Mouse (Mus musculus) natural killer cell, adult 2 months (primary cell): ENCODE results near the gene 4933402J07Rik.

Experiments
- DNase-seq, 2 experiments: peaks; one replicate each; pipeline ENCODE4 v3.0.0; 2022; ENCODE audit warnings: low spot score in 2 of 2

The 4933402J07Rik gene

GRCm38 (mm10) chr8:87563553-87563952 lies at the start of gene 4933402J07Rik:
TSS of gene 4933402J07Rik (plus strand) at chr8:87563853.
- no peak for DNase-seq

DNA sequence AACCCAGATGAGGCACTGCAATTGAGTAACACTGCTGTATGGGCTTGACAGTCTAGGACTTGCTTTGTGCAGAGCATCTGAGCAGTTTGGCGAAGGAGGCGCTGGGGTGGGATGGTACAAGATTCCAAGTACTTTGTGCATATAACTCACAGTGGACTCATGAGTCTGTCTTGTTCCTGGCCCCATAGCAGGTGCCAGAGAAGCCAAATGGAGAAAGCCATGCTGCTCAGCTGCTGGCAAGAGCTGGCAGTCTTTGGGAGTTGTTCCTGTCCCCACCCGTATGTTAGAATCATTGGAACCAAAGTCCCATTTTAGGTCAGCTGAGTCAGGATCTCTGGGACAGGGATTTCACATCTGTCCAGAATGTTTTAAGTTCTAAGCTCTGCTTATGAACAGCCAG lies 46.5 kb upstream of the 4933402J07Rik start:
- DNase-seq = no peak

- DNase-seq = no peak
Measured at GRCm38 (mm10) chr8:87525006-87525405, 38.6 kb upstream of the 4933402J07Rik start.

GRCm38 (mm10) chr8:87531176-87531575 lies 32.5 kb upstream of the 4933402J07Rik start:
- no peak for DNase-seq

DNA sequence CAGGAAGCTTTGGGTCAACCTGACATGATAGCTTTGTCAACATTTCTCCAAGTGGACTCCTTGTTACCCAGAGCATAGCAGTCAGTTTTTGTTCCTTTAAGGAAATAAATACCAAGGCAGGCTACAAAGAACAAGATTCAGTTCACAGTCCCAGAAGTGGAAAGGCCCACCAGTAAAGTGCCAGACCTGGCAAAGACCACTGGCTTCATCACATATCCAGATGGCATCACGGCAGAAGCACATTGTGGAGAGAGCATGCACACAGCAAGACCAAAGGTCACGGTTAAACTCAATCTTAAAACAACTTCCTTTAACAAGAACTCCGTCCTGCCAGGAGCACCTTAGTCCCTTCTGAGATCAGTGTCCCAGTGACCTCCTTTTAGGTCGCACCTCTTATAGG lies 30.2 kb upstream of the 4933402J07Rik start:
- DNase-seq = no peak

GRCm38 (mm10) chr8:87534846-87535245 lies 28.8 kb upstream of the 4933402J07Rik start:
- no peak for DNase-seq

- peak; percentile 3 to 28 for DNase-seq
Measured at GRCm38 (mm10) chr8:87536615-87537329, 26.9 kb upstream of the 4933402J07Rik start.

- DNase-seq = no peak
Measured at GRCm38 (mm10) chr8:87539829-87540394, 23.7 kb upstream of the 4933402J07Rik start.

GRCm38 (mm10) chr8:87549881-87550280 lies 13.8 kb upstream of the 4933402J07Rik start:
- no peak for DNase-seq

DNA sequence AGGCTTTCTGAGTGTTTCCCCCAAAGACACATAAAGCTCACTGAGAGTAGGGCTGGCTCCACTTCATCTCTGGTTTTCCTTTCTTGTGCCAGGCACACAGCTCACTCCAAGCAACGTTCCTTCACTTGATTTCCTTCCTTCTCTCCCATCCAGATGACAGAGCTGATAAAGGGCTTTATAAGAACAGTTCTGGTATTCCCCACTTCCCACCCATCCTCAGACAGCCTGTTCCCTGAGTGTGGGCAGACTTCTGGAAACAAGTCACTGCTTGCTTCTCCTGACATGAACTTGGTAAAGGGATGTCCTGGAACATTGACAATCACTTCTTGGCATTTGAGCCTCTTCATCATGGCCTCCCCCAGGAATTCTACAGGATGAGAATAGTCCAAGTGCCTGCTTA lies 10.9 kb upstream of the 4933402J07Rik start:
- no peak for DNase-seq

DNA sequence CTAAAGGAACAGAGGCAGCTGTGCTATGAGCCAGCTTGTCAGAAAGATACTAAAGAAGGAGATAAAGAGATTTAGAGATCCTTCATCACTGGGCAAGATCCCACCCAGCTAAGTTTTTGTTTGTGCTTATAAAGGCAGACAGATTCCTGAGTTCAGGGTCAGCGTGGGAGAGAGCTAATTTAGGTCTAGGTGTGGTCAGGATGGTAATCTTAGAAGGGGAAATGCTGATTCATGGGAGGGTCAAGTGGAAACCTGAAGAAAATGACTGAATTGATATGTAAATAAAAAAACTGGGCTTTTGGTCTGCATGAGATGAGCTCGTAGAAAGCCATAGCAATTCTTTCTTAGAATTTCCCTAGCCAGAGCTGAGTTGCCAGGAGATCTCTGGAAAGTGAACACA lies 2.9 kb upstream of the 4933402J07Rik start:
- no peak for DNase-seq

GRCm38 (mm10) chr8:87569203-87569602 lies 5.5 kb downstream of the 4933402J07Rik start:
- no peak for DNase-seq

DNA sequence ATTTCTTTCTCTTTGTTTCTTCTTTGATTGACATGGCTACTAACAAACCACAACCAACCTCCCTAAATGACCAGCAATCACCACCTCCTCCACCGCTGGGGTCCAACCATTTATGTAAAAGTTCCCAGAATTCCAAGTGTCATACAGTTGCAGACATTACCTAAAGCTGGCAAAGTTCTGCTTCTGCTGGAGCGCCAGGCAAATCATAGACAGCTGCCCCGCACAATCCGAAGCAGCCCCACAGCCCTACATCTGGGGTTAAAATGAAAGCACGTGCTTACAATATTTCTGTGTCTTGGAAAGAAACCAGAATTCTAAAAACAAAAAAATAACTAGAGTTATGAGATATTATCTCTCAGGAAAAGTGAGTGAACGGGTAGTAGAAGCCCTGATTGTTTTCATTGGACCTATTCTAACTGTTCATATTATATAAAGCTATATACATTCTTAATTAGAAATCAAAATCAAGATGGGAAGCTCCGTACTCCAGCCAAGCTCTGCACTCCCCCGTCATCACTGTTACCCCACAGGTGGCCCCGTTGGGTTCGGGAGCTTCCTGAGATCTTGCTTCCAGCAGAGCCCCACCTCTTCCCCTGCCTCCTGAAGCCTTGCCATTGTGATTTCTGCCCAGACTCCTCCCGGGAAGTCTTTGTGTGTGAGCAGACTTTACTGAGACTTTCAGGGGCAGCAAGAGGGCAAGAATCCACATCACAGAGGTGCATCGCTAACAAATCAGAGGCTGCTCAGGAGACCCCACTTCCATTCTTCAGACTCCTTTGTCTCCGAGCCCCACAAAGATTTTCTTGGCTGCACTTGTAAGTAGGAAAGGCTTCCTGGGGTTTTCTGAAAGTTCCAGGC lies 6.3 kb downstream of the 4933402J07Rik start:
- DNase-seq = no peak

- no peak for DNase-seq
Measured at GRCm38 (mm10) chr8:87570564-87570855, 6.9 kb downstream of the 4933402J07Rik start.

DNA sequence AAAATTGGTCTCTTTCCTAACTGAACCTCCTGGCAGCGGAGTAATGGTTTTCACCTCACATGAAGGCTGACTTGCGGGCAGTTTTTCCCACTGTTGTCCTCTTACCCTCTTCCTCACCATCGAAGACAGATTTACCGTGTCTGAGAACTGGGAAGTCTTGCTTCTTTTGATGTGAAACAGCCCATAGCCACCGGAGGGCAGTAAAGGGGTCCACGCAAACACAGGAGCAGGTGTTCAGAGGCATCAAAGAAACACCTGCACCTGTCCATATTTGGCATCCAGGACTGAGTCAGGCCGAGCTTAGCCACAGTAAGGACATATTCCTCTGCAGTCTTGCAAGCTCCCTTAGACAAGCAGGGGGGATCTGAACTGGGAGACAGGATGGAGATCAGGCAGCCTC lies 7.2 kb downstream of the 4933402J07Rik start:
- no peak for DNase-seq

DNA sequence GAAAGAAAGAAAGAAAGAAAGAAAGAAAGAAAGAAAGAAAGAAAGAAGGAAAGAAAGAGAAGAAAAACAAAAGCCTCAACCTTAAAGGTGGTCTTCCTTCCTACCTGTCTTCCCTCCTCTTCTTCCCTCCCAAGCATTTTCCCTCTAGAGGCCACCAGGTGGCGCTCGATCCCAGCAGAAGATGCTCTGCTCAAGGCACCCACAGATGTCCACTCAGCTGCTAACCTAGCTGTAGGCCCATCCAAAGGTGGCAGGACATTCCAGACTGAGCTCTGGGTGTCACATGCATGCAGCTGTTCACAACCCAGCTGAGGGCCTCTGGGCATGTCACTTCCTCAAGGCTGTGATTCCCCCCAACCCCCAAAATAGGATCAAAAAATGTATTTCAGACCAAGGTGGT lies 30.6 kb downstream of the 4933402J07Rik start:
- DNase-seq = peak in 1 of 2 experiments; percentile 24

DNA sequence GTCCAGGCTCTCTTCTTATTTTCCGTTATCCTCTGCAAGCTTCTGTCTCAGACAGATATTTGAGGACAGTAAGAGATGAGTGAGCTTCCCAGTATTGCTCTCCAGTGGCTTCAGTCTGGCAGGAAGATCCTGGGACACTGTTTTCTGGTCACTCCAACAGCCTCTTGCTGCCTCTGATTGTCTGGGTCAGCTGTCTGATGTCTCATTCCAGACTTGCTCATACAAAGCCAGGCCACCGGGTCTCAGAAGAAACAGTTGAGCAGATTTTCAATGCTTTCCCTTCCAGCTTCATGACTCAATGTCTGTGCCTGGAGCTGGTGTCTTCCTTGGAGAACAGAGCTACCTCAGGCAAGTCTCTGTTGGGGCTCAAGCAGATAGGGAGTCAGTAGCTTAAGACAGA lies 39.1 kb downstream of the 4933402J07Rik start:
- no peak for DNase-seq

- no peak for DNase-seq
Measured at GRCm38 (mm10) chr8:87609110-87609509, 45.5 kb downstream of the 4933402J07Rik start.

- no peak for DNase-seq
Measured at GRCm38 (mm10) chr8:87609651-87610192, 46.1 kb downstream of the 4933402J07Rik start.

DNA sequence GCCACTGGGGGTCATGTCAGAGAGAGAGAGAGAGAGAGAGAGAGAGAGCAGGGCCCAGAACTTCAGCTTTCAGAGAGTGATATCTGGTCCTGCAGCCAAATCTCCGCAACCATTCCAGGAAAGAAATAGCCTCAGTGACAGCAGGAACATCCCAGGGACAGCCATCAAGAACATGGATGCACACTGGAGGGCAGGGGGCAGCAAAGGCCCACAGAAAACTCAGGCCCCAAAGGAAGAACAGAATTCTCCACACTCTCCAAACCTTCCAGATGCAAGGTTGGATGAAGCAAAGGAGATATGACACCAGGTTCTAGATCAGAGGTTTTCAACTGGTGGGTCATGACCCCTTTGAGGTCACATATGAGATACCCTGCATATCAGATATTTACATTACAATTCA lies 50.0 kb downstream of the 4933402J07Rik start:
- no peak for DNase-seq

DNA sequence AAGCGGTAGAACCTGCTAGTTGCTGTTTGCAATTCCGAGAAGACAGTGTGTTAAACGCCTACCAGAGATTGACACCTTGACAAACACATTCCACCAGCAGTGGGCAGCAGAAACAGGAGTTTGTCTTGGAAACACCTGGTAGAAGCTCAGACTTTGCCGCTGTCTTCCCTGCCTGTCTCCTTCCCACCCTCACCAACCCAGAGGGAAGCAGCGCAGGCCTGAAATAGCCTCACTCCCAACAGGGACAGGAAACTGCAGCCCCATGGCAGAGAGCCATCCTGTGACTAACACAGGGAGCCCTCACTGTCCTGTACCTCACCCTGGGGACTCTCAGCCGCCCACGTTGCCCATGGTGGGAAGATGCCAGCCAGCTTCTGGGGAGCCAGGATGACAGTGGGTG lies 55.5 kb downstream of the 4933402J07Rik start:
- DNase-seq = no peak

DNA sequence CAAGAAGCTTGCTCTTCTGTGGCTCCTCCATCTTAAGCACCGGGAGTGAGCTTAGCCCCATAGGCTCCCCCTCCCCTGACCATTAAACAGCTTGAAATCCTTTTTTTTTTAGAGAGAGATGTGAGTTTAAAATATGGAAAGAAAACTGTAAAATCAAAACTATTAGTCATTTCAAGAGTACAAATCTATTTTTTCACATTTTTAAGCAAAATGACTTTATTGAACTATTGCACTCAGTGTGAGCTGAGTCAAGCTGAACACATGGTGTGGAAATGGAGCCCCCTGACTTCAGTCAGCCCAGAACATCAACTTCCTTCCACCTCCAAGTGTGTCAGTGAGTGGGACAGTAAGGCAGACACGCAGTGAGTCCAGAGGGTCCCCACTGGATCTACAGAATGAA lies 55.9 kb downstream of the 4933402J07Rik start:
- no peak for DNase-seq

- no peak for DNase-seq
Measured at GRCm38 (mm10) chr8:87620225-87620624, 56.6 kb downstream of the 4933402J07Rik start.
